Mouse (Mus musculus): ENCODE measurements around the gene Gm38431. TPM values are rescaled to one million over a fixed set of nuclear protein-coding genes. Genes with fewer than 3 reads are reported as not detected.

Gene Gm38431
- polyA plus RNA-seq (2012; fragmentation: generic; extraction: Trizol): 1 to 10 TPM in 1 of 2 experiments, under 1 TPM in 1; 0.99 to 1.5 TPM

GRCm38 (mm10) chr9:21091707-21092320, at the start of gene Gm38431, which contains the start of gene Raver1:
TSS of gene Gm38431 (minus strand) at chr9:21091997.
TSS of gene Raver1 (minus strand) at chr9:21092008.

GRCm38 (mm10) chr9:21131059-21131956, 39.5 kb upstream of the Gm38431 start, which contains the start of gene Tyk2:
TSS of gene Tyk2 (minus strand) at chr9:21131243.

GRCm38 (mm10) chr9:21073044-21073840, 18.6 kb downstream of the Gm38431 start, which contains the start of the genes Gm49373 and Fdx1l:
TSS of gene Gm49373 (minus strand) at chr9:21073096.
TSS of gene Fdx1l (minus strand) at chr9:21073614.

GRCm38 (mm10) chr9:21067006-21067684, 24.7 kb downstream of the Gm38431 start, which contains the start of gene Zglp1:
TSS of gene Zglp1 (minus strand) at chr9:21067093.

GRCm38 (mm10) chr9:21031896-21032351, 59.9 kb downstream of the Gm38431 start, which contains the start of gene Icam5:
TSS of gene Icam5 (plus strand) at chr9:21032073.

GRCm38 (mm10) chr9:21029291-21030054, 62.3 kb downstream of the Gm38431 start, which contains the start of gene Icam4:
TSS of gene Icam4 (plus strand) at chr9:21029373.

Other genes starting within 250 kb of the Gm38431 start
- gene A230050P20Rik, start 223.4 kb downstream of the Gm38431 start, polyA plus RNA-seq (2012; fragmentation: generic; extraction: Trizol): under 1 TPM in 1 of 2 experiments, not detected in 1; 0.02 TPM
- gene Angptl6, start 212.3 kb downstream of the Gm38431 start, polyA plus RNA-seq (2012; fragmentation: generic; extraction: Trizol): 1 to 10 TPM in 1 of 2 experiments, under 1 TPM in 1; 0.51 to 1.0 TPM
- 10 to 100 TPM; 26.9 to 45.5 TPM for gene Ppan, start 203.8 kb downstream of the Gm38431 start, polyA plus RNA-seq (2012; fragmentation: generic; extraction: Trizol)
- gene Eif3g, start 193.4 kb downstream of the Gm38431 start, polyA plus RNA-seq (2012; fragmentation: generic; extraction: Trizol): 100 to 1,000 TPM; 144 to 260 TPM
- 10 to 100 TPM; 22.4 to 29.1 TPM for gene Dnmt1, start 132.1 kb downstream of the Gm38431 start, polyA plus RNA-seq (2012; fragmentation: generic; extraction: Trizol)
- 10 to 100 TPM; 11.7 to 27.7 TPM for gene S1pr2, start 115.2 kb downstream of the Gm38431 start, polyA plus RNA-seq (2012; fragmentation: generic; extraction: Trizol)
- 100 to 1,000 TPM; 124 to 136 TPM for gene Mrpl4, start 89.3 kb downstream of the Gm38431 start, polyA plus RNA-seq (2012; fragmentation: generic; extraction: Trizol)
- gene Icam1, start 76.0 kb downstream of the Gm38431 start, polyA plus RNA-seq (2012; fragmentation: generic; extraction: Trizol): under 1 TPM; 0.04 to 0.99 TPM
- gene Icam4, start 62.6 kb downstream of the Gm38431 start, polyA plus RNA-seq (2012; fragmentation: generic; extraction: Trizol): under 1 TPM; 0.08 to 0.52 TPM
- gene Icam5, start 59.9 kb downstream of the Gm38431 start, polyA plus RNA-seq (2012; fragmentation: generic; extraction: Trizol): 1 to 10 TPM in 1 of 2 experiments, under 1 TPM in 1; 0.25 to 7.9 TPM
- gene Zglp1, start 24.9 kb downstream of the Gm38431 start, polyA plus RNA-seq (2012; fragmentation: generic; extraction: Trizol): under 1 TPM in 1 of 2 experiments, not detected in 1; 0.57 TPM
- gene Gm49373, start 18.9 kb downstream of the Gm38431 start, polyA plus RNA-seq (2012; fragmentation: generic; extraction: Trizol): under 1 TPM; 0.52 to 0.88 TPM
- gene Fdx1l, start 18.4 kb downstream of the Gm38431 start, polyA plus RNA-seq (2012; fragmentation: generic; extraction: Trizol): 10 to 100 TPM; 58.9 to 94.5 TPM
- gene Raver1, start within 50 bp of the Gm38431 start, polyA plus RNA-seq (2012; fragmentation: generic; extraction: Trizol): 10 to 100 TPM; 46.3 to 49.8 TPM
- gene Tyk2, start 39.2 kb upstream of the Gm38431 start, polyA plus RNA-seq (2012; fragmentation: generic; extraction: Trizol): 10 to 100 TPM in 1 of 2 experiments, 1 to 10 TPM in 1; 5.3 to 10.9 TPM
- gene Cdc37, start 58.0 kb upstream of the Gm38431 start, polyA plus RNA-seq (2012; fragmentation: generic; extraction: Trizol): 100 to 1,000 TPM; 230 to 298 TPM
- 10 to 100 TPM in 1 of 2 experiments, 1 to 10 TPM in 1; 4.1 to 10.6 TPM for gene Pde4a, start 73.7 kb upstream of the Gm38431 start, polyA plus RNA-seq (2012; fragmentation: generic; extraction: Trizol)
- gene Keap1, start 147.4 kb upstream of the Gm38431 start, polyA plus RNA-seq (2012; fragmentation: generic; extraction: Trizol): 10 to 100 TPM; 29.4 to 56.7 TPM
- gene S1pr5, start 156.4 kb upstream of the Gm38431 start, polyA plus RNA-seq (2012; fragmentation: generic; extraction: Trizol): under 1 TPM in 1 of 2 experiments, not detected in 1; 0.07 TPM
- 10 to 100 TPM; 18.7 to 19.6 TPM for gene Atg4d, start 173.3 kb upstream of the Gm38431 start, polyA plus RNA-seq (2012; fragmentation: generic; extraction: Trizol)
- 10 to 100 TPM; 14.1 to 22.0 TPM for gene Kri1, start 196.0 kb upstream of the Gm38431 start, polyA plus RNA-seq (2012; fragmentation: generic; extraction: Trizol)
- gene Cdkn2d, start 199.4 kb upstream of the Gm38431 start, polyA plus RNA-seq (2012; fragmentation: generic; extraction: Trizol): 10 to 100 TPM; 21.1 to 59.7 TPM
- under 1 TPM in 1 of 2 experiments, not detected in 1; 0.06 TPM for gene Ap1m2, start 220.3 kb upstream of the Gm38431 start, polyA plus RNA-seq (2012; fragmentation: generic; extraction: Trizol)
- gene Slc44a2, start 228.7 kb upstream of the Gm38431 start, polyA plus RNA-seq (2012; fragmentation: generic; extraction: Trizol): 10 to 100 TPM; 11.5 to 67.6 TPM

Data from C3H10T1/2 (cell line).